In genomic region chr10:63010268-63010667, GRCm38 (mm10) we compare ENCODE assay signal across 19 mouse cellular contexts. TPM values are rescaled to one million over a fixed set of nuclear protein-coding genes. Genes with fewer than 3 reads are reported as not detected.
A peak's percentile ranks its signal among the peaks of the same experiment; 100 is the strongest.
DNase-seq lines count a peak whose midpoint lies in the region; ATAC-seq and TF ChIP-seq lines count a peak whose summit lies in the region.
"Had no signal": no experiment of that assay in that cellular context is flagged by ENCODE, and none has a peak within 500 bp of the region (broad histone marks: within the 10 kb centered on the region; RNA-seq: fewer than 3 reads in every experiment).

No protein-coding gene starts in this region.

- peak; percentile 84 to 89 for TF ChIP-seq EP300 in MEL (IDR thresholded peaks at IDR 0.05; ENCODE audit: low read depth in 1 of 2, low read length in 2 of 2)

- no peaks in the 10 kb centered on the region for H3K79me2 ChIP-seq in MEL (ENCODE audit: control insufficient read depth, insufficient read depth, low read length, poor library complexity)

- no peak overlapping the region for H3K27ac ChIP-seq in lung, embryonic 14.5 days (ENCODE audit: low read depth)
- peak overlapping the region; percentile 65 for H3K27ac ChIP-seq in MEL (ENCODE audit: control insufficient read depth, low read depth, low read length)
- H3K27ac ChIP-seq in embryonic facial prominence, embryonic 14.5 days (replicated peaks; ENCODE audit: low read depth, low read length), result no peak overlapping the region
- H3K27ac ChIP-seq in liver, embryonic 16.5 days (ENCODE audit: low read length), result no peak overlapping the region
- H3K27ac ChIP-seq: midbrain, embryonic 12.5 days had no signal

- peaks cover 83% of the 10 kb centered on the region for H3K36me3 ChIP-seq in lung, embryonic 14.5 days (ENCODE audit: insufficient read depth)
- H3K36me3 ChIP-seq in MEL (ENCODE audit: control insufficient read depth in 1 of 2, insufficient read depth in 2 of 2, low read length in 2 of 2), result peaks cover 5 to 37% of the 10 kb centered on the region in 2 experiments; a peak in 3 of 4 replicates
- peaks cover 93% of the 10 kb centered on the region for H3K36me3 ChIP-seq in embryonic facial prominence, embryonic 14.5 days (ENCODE audit: control insufficient read depth, insufficient read depth, low read length)
- peaks cover 30% of the 10 kb centered on the region for H3K36me3 ChIP-seq in liver, embryonic 16.5 days (ENCODE audit: control insufficient read depth, insufficient read depth)

- H3K4me3 ChIP-seq in lung, embryonic 14.5 days (ENCODE audit: low read depth, low read length), result no peak overlapping the region
- H3K4me3 ChIP-seq in MEL (ENCODE audit: control insufficient read depth in 1 of 2, insufficient read depth in 1 of 2, low read depth in 2 of 2, low read length in 2 of 2), result no peak overlapping the region
- no peak overlapping the region for H3K4me3 ChIP-seq in embryonic facial prominence, embryonic 14.5 days (ENCODE audit: low read depth, low read length)
- H3K4me3 ChIP-seq in liver, embryonic 16.5 days (ENCODE audit: low read depth, low read length), result no peak overlapping the region
- H3K4me3 ChIP-seq: midbrain, embryonic 12.5 days had no signal

- ATAC-seq in lung, embryonic 14.5 days (ENCODE audit: insufficient read depth), result peak; percentile 39; the same call in 1 of the 2 replicates
- ATAC-seq in embryonic facial prominence, embryonic 14.5 days (ENCODE audit: low read depth), result peak; percentile 32; the same call in 1 of the 2 replicates
- peak; percentile 24; the same call in 1 of the 2 replicates for ATAC-seq in liver, embryonic 16.5 days (ENCODE audit: low read depth)

- no peak for TF ChIP-seq RAD21 in MEL (IDR thresholded peaks at IDR 0.05; ENCODE audit: low read depth, low read length)

- no peaks in the 10 kb centered on the region for H3K9me3 ChIP-seq in lung, embryonic 14.5 days (ENCODE audit: low read depth, low read length)
- H3K9me3 ChIP-seq in MEL (replicated peaks; ENCODE audit: insufficient read depth, low read length), result no peaks in the 10 kb centered on the region
- H3K9me3 ChIP-seq in embryonic facial prominence, embryonic 14.5 days (ENCODE audit: control insufficient read depth, low read length), result no peaks in the 10 kb centered on the region
- no peaks in the 10 kb centered on the region for H3K9me3 ChIP-seq in liver, embryonic 16.5 days (replicated peaks; ENCODE audit: control insufficient read depth, low read length)
- H3K9me3 ChIP-seq: G1E; midbrain, embryonic 12.5 days had no signal

- no peak overlapping the region for H3K9ac ChIP-seq in lung, embryonic 14.5 days
- H3K9ac ChIP-seq in MEL (ENCODE audit: control insufficient read depth, low read depth, low read length, poor library complexity, severe bottlenecking), result no peak overlapping the region
- H3K9ac ChIP-seq in embryonic facial prominence, embryonic 14.5 days (ENCODE audit: low read depth, low read length), result no peak overlapping the region
- H3K9ac ChIP-seq in liver, embryonic 16.5 days (ENCODE audit: low read depth, low read length), result no peak overlapping the region
- H3K9ac ChIP-seq: midbrain, embryonic 12.5 days had no signal

- WGBS in lung, embryonic 14.5 days, result 78% methylated on average over 4 of the region's 4 CpGs
- WGBS in embryonic facial prominence, embryonic 14.5 days, result 83% methylated on average over 4 of the region's 4 CpGs
- 31% methylated on average over 4 of the region's 4 CpGs for WGBS in liver, embryonic 16.5 days (ENCODE audit: insufficient replicate concordance)

- H3K27me3 ChIP-seq in lung, embryonic 14.5 days (ENCODE audit: insufficient read depth, low read length), result no peaks in the 10 kb centered on the region
- no peaks in the 10 kb centered on the region for H3K27me3 ChIP-seq in MEL (ENCODE audit: control insufficient read depth in 1 of 2, insufficient read depth in 2 of 2, low read length in 2 of 2)
- no peaks in the 10 kb centered on the region for H3K27me3 ChIP-seq in embryonic facial prominence, embryonic 14.5 days (replicated peaks; ENCODE audit: control insufficient read depth, insufficient read depth, low read length)
- H3K27me3 ChIP-seq in liver, embryonic 16.5 days (ENCODE audit: control insufficient read depth, insufficient read depth, low read depth, low read length), result no peaks in the 10 kb centered on the region
- H3K27me3 ChIP-seq: midbrain, embryonic 12.5 days had no signal

- H3K4me2 ChIP-seq in lung, embryonic 14.5 days, result no peak overlapping the region
- H3K4me2 ChIP-seq in embryonic facial prominence, embryonic 14.5 days (ENCODE audit: low read depth, low read length), result no peak overlapping the region
- no peak overlapping the region for H3K4me2 ChIP-seq in liver, embryonic 16.5 days (ENCODE audit: low read depth, low read length)
- H3K4me2 ChIP-seq: heart, embryonic 11.5 days; midbrain, embryonic 12.5 days had no signal

- TF ChIP-seq CTCF in lung, embryonic 14.5 days (IDR thresholded peaks at IDR 0.05; ENCODE audit: low read depth), result no peak
- TF ChIP-seq CTCF in MEL (IDR thresholded peaks at IDR 0.05 in 2 of 3, conservative IDR thresholded peaks at IDR 0.05 in 1 of 3; ENCODE audit: control insufficient read depth in 1 of 3, insufficient read depth in 1 of 3, low read depth in 2 of 3, low read length in 3 of 3, poor library complexity in 1 of 3, severe bottlenecking in 1 of 3), result no peak

- H3K4me1 ChIP-seq in lung, embryonic 14.5 days (ENCODE audit: insufficient read depth), result no peaks in the 10 kb centered on the region
- peaks cover 9 to 21% of the 10 kb centered on the region in 2 experiments for H3K4me1 ChIP-seq in MEL (ENCODE audit: control insufficient read depth in 1 of 2, insufficient read depth in 2 of 2, low read length in 2 of 2)
- no peaks in the 10 kb centered on the region for H3K4me1 ChIP-seq in embryonic facial prominence, embryonic 14.5 days (ENCODE audit: control insufficient read depth, insufficient read depth, low read length)
- H3K4me1 ChIP-seq in liver, embryonic 16.5 days (ENCODE audit: control insufficient read depth, low read depth, low read length), result no peaks in the 10 kb centered on the region
- H3K4me1 ChIP-seq: midbrain, embryonic 12.5 days had no signal

- 0 out of 4 replicates have a peak, but pooled peaks of 1 of the 2 experiments have one; percentile 8 for TF ChIP-seq POLR2A in MEL (IDR thresholded peaks at IDR 0.05; ENCODE audit: control insufficient read depth in 1 of 2, insufficient read depth in 1 of 2, low read depth in 1 of 2, low read length in 2 of 2, poor library complexity in 1 of 2)

- no peak for DNase-seq in lung, embryonic 14.5 days
- DNase-seq in lung, adult 18-20 months, result no peak
- DNase-seq in MEL (ENCODE audit: low read depth, low spot score), result peak; percentile 90
- DNase-seq in embryonic facial prominence, embryonic 14.5 days (ENCODE audit: low spot score), result no peak
- no peak for DNase-seq in ovary, postnatal 14 days (ENCODE audit: low spot score)
- no peak for DNase-seq in adrenal gland, postnatal 36 days
- DNase-seq: cerebellum, adult 11 months; cerebellum, postnatal 25 days; gastrocnemius, postnatal 25 days; heart, postnatal 14 days; kidney, adult 9 months; kidney, postnatal 36 days; layer of hippocampus, adult 9-11 months; lung, postnatal 14 days; spleen, adult 18-20 months had no signal

TF ChIP-seq in MEL, 35 proteins besides CTCF, POLR2A, EP300 and RAD21 (continues in another document):
- TF ChIP-seq GATA1 (IDR thresholded peaks at IDR 0.05; ENCODE audit: low read depth, low read length), result peak; percentile 86
- TF ChIP-seq TCF12 (IDR thresholded peaks at IDR 0.05; ENCODE audit: low read depth, low read length), result peak; percentile 90
- TF ChIP-seq JUND (IDR thresholded peaks at IDR 0.05; ENCODE audit: low read depth, low read length), result no peak
- TF ChIP-seq NELFE (IDR thresholded peaks at IDR 0.05; ENCODE audit: low read depth, low read length), result no peak
- TF ChIP-seq POLR2AphosphoS5 (IDR thresholded peaks at IDR 0.05; ENCODE audit: borderline replicate concordance, low read depth, low read length), result no peak

RNA-seq across cellular contexts. Expression of gene Hnrnph3, which starts 13.7 kb away (rescaled TPM):
- polyA plus RNA-seq in lung, embryonic 14.5 days (2014; fragmentation: Nextera tagmentation; extraction: Ambion mirVana), result 71.9 and 77.9 TPM in 2 replicates
- 11.5 and 16.0 TPM in 2 replicates for total RNA-seq in MEL (2012; rRNA removed)
- 10 to 100 TPM in 1 of 2 experiments, not detected in 1; 62.4 TPM for polyA plus RNA-seq in MEL (2012; ENCODE audit: insufficient read depth in 1 of 2, insufficient read length in 2 of 2, low read depth in 1 of 2, low replicate concordance in 2 of 2, missing spikeins in 1 of 2)
- 51.8 and 56.4 TPM in 2 replicates for polyA plus RNA-seq in embryonic facial prominence, embryonic 14.5 days (2014; fragmentation: Nextera tagmentation; extraction: Ambion mirVana)
- polyA plus RNA-seq in liver, embryonic 16.5 days (2015; fragmentation: Nextera tagmentation; extraction: Ambion mirVana), result 22.2 and 24.3 TPM in 2 replicates
- total RNA-seq in adrenal gland, postnatal 36 days (2021), result 10 to 100 TPM; 39.1 to 54.9 TPM

RNA-seq across cellular contexts. Expression of gene Pbld2, which starts 13.8 kb away (rescaled TPM):
- 1.1 and 1.5 TPM in 2 replicates for polyA plus RNA-seq in lung, embryonic 14.5 days (2014; fragmentation: Nextera tagmentation; extraction: Ambion mirVana)
- total RNA-seq in MEL (2012; rRNA removed), result 0.13 and 0.15 TPM in 2 replicates
- under 1 TPM in 1 of 2 experiments, not detected in 1; 0.15 TPM for polyA plus RNA-seq in MEL (2012; ENCODE audit: insufficient read depth in 1 of 2, insufficient read length in 2 of 2, low read depth in 1 of 2, low replicate concordance in 2 of 2, missing spikeins in 1 of 2)
- 1.1 and 1.5 TPM in 2 replicates for polyA plus RNA-seq in embryonic facial prominence, embryonic 14.5 days (2014; fragmentation: Nextera tagmentation; extraction: Ambion mirVana)
- polyA plus RNA-seq in liver, embryonic 16.5 days (2015; fragmentation: Nextera tagmentation; extraction: Ambion mirVana), result 5.3 and 6.4 TPM in 2 replicates
- 1 to 10 TPM; 4.0 to 5.3 TPM for total RNA-seq in adrenal gland, postnatal 36 days (2021)
- total RNA-seq: G1E had no signal
- polyA plus RNA-seq: G1E had no signal

RNA-seq across cellular contexts. Expression of gene Rufy2, which starts 30.2 kb away (rescaled TPM):
- polyA plus RNA-seq in lung, embryonic 14.5 days (2014; fragmentation: Nextera tagmentation; extraction: Ambion mirVana), result 16.9 and 18.8 TPM in 2 replicates
- total RNA-seq in MEL (2012; rRNA removed), result 1.2 and 1.8 TPM in 2 replicates
- polyA plus RNA-seq in MEL (2012; ENCODE audit: insufficient read depth in 1 of 2, insufficient read length in 2 of 2, low read depth in 1 of 2, low replicate concordance in 2 of 2, missing spikeins in 1 of 2), result 1 to 10 TPM in 1 of 2 experiments, not detected in 1; 2.6 TPM
- 23.5 and 26.3 TPM in 2 replicates for polyA plus RNA-seq in embryonic facial prominence, embryonic 14.5 days (2014; fragmentation: Nextera tagmentation; extraction: Ambion mirVana)
- polyA plus RNA-seq in liver, embryonic 16.5 days (2015; fragmentation: Nextera tagmentation; extraction: Ambion mirVana), result 2.0 and 2.6 TPM in 2 replicates
- 10 to 100 TPM; 13.2 to 18.8 TPM for total RNA-seq in adrenal gland, postnatal 36 days (2021)

RNA-seq across cellular contexts. Expression of gene Pbld1, which starts 49.7 kb away (rescaled TPM):
- 1.4 and 1.6 TPM in 2 replicates for polyA plus RNA-seq in lung, embryonic 14.5 days (2014; fragmentation: Nextera tagmentation; extraction: Ambion mirVana)
- 0.50 and 0.95 TPM in 2 replicates for total RNA-seq in MEL (2012; rRNA removed)
- polyA plus RNA-seq in MEL (2012; ENCODE audit: insufficient read depth in 1 of 2, insufficient read length in 2 of 2, low read depth in 1 of 2, low replicate concordance in 2 of 2, missing spikeins in 1 of 2), result under 1 TPM in 1 of 2 experiments, not detected in 1; 0.47 TPM
- 0.56 and 0.58 TPM in 2 replicates for polyA plus RNA-seq in embryonic facial prominence, embryonic 14.5 days (2014; fragmentation: Nextera tagmentation; extraction: Ambion mirVana)
- polyA plus RNA-seq in liver, embryonic 16.5 days (2015; fragmentation: Nextera tagmentation; extraction: Ambion mirVana), result 36.6 and 48.3 TPM in 2 replicates
- total RNA-seq in adrenal gland, postnatal 36 days (2021), result 1 to 10 TPM; 2.3 to 4.4 TPM
- polyA plus RNA-seq: G1E had no signal
